Mouse (Mus musculus) E14TG2a.4 (cell line): ENCODE data around the gene Riox1.
A peak's percentile ranks its signal among the peaks of the same experiment; 100 is the strongest.

Experiments
- H3K27me3 ChIP-seq: 2 replicates; pipeline ENCODE4 v1.6.1; 2014; ENCODE audit warnings: low read length, control low read depth; ENCODE audit not compliant: insufficient read depth
- H3K36me3 ChIP-seq: 2 replicates; pipeline ENCODE4 v1.6.1; 2014; ENCODE audit warnings: low read length, control low read depth; ENCODE audit not compliant: insufficient read depth
- H3K4me1 ChIP-seq: replicated peaks from 2 replicates; pipeline ENCODE4 v1.6.1; 2014; ENCODE audit warnings: low read depth, low read length, control low read depth
- H3K4me3 ChIP-seq: replicated peaks from 2 replicates; pipeline ENCODE4 v1.5.1; 2014; ENCODE audit warnings: mild to moderate bottlenecking, low read length
- H3K9me3 ChIP-seq: 2 replicates; pipeline ENCODE4 v1.6.1; 2014; ENCODE audit warnings: low read length, control low read depth
- CTCF ChIP-seq: conservative IDR thresholded peaks from 2 replicates; pipeline ENCODE4 v1.5.1; 2014; ENCODE audit warnings: low read length
- NANOG ChIP-seq: IDR thresholded peaks from 2 replicates; pipeline ENCODE4 v1.6.1; 2014; ENCODE audit warnings: borderline replicate concordance, low read length, mixed read lengths
- POU5F1 ChIP-seq: IDR thresholded peaks from 2 replicates; pipeline ENCODE4 v1.6.1; 2014; ENCODE audit warnings: low read length, borderline replicate concordance

The Riox1 gene

DNA sequence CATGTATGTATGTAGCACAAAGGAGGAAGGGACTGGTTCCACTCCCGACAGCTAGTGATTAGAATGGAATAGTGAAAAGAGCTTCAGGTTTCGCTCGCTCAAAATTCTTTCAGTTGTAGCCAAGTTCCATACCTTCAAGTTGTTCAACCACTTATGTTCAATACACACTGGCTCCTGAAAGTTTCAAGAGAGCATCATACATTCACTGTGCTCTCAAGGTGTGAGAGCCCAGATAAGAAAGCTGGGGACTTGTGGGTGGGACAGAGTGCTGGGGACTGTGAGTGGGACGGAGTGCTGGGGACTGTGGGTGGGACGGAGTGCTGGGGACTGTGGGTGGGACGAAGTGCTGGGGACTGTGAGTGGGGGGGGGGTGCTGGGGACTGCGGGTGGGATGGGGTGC, 14.8 kb downstream of the Riox1 start:
- TF ChIP-seq POU5F1 (no peak), NANOG (no peak), CTCF (no peak)
- Histone ChIP-seq H3K9me3 (peaks cover 7% of the 10 kb centered on the region; the same call in 1 of the 2 replicates), H3K27me3 (0 out of 2 replicates have a peak, but pooled peaks cover 3% of the 10 kb centered on the region), H3K4me3 (no peak overlapping the region), H3K4me1 (peaks cover 5% of the 10 kb centered on the region; the same call in 1 of the 2 replicates), H3K36me3 (no peaks in the 10 kb centered on the region)

GRCm38 (mm10) chr12:83972117-83972516, 21.7 kb downstream of the Riox1 start:
- Histone ChIP-seq H3K4me3 (no peak overlapping the region), H3K27me3 (0 out of 2 replicates have a peak, but pooled peaks cover 7% of the 10 kb centered on the region), H3K4me1 (peaks cover 5% of the 10 kb centered on the region; the same call in 1 of the 2 replicates), H3K36me3 (no peaks in the 10 kb centered on the region), H3K9me3 (peaks cover 7% of the 10 kb centered on the region)
- TF ChIP-seq CTCF (peak; percentile 37), NANOG (no peak)

DNA sequence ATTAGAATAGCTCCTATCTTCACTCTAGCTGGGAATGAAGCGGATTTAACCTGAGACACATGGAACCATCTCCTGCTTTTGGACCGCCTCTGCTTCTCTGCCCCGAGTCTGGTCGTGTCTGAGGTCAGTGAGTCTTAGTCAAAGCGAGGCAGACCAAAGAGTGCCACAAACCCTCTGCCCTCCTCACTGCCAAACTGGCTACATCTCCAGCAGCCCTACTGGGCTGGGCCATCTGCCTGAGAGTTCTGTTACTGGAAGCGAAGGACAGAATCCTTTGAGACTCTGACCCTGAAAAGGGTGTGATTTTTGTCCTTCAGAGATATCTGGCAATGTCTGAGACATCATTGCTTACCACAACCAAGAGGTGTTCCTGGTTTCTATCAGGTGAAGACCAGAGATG, 28.5 kb downstream of the Riox1 start:
- TF ChIP-seq CTCF = no peak
- TF ChIP-seq POU5F1 = no peak
- no peak for TF ChIP-seq NANOG
- Histone ChIP-seq H3K27me3 (peaks cover 54% of the 10 kb centered on the region), H3K36me3 (no peaks in the 10 kb centered on the region), H3K4me3 (no peak overlapping the region), H3K4me1 (peaks cover 9% of the 10 kb centered on the region), H3K9me3 (peaks cover 16% of the 10 kb centered on the region)

DNA sequence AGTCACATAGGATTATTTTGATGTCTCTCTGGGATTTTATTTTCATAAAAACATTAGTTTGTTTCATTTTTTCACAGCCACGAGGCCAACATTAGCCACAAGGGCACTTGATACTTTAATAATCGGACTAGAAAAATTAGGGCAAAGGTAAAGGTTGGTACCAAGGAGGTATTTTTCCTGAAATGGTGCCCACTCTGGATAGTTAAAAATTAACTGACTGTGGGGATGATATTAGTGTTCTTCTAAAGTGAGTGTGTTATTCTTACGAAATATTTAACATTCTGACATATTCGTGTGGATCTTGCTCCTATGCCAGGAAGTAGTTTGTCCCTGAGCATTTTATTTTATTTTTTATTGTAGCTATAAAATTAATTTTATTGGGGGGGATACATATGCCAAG, 31.2 kb downstream of the Riox1 start:
- H3K4me3 ChIP-seq = no peak overlapping the region
- peaks cover 9% of the 10 kb centered on the region for H3K4me1 ChIP-seq
- H3K36me3 ChIP-seq = no peaks in the 10 kb centered on the region
- peaks cover 63% of the 10 kb centered on the region for H3K27me3 ChIP-seq
- 0 out of 2 replicates have a peak, but pooled peaks cover 9% of the 10 kb centered on the region for H3K9me3 ChIP-seq
- TF ChIP-seq NANOG (no peak), POU5F1 (no peak), CTCF (no peak)

DNA sequence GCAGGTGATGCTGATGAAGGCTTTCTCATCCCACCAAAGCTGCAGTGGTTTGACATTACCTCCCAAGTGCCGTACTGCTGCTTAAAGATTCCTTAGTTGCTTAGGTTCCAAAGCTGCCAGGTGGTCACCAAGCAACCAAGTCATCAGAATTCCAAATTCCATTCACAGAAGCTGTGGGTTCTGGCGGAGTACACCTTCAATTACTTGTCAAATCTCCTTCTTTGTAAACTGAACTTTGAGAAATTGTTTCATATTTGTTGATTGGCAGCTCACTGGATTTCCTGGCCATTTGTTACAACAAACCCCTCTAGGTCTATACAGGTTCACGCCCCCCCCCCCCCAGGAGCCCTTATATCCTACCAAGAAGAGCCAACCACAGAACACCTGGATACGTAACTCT, 34.3 kb downstream of the Riox1 start, which contains the start of gene Heatr4:
TSS of gene Heatr4 (minus strand) at position 101 of the 400 bp plus-strand sequence.
- Histone ChIP-seq H3K9me3 (peaks cover 3% of the 10 kb centered on the region; the same call in 1 of the 2 replicates), H3K27me3 (peaks cover 60% of the 10 kb centered on the region), H3K36me3 (no peaks in the 10 kb centered on the region), H3K4me3 (no peak within 1 kb of the TSS), H3K4me1 (peaks cover 20% of the 10 kb centered on the region)
- TF ChIP-seq POU5F1 (no peak), CTCF (no peak), NANOG (no peak)

DNA sequence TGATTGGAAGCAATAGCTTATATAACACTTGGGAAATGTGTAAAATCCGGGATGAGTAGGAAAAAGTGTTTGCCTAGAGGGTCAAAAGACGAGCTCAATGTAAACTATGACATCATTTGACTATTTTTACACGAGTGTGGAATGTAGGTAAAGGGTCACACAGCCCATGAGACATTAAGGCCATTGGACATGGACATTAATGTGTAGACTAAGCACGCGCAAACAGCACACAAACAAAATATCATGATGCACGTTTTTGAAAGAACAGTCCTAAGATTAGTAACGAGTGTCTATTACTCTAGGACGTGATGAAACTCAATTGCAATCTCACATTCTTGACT, 36.8 kb downstream of the Riox1 start:
- no peak for TF ChIP-seq POU5F1
- TF ChIP-seq NANOG = no peak
- no peak for TF ChIP-seq CTCF
- no peaks in the 10 kb centered on the region for H3K36me3 ChIP-seq
- H3K4me1 ChIP-seq = peaks cover 17% of the 10 kb centered on the region
- peaks cover 3% of the 10 kb centered on the region; the same call in 1 of the 2 replicates for H3K9me3 ChIP-seq
- peak overlapping the region; percentile 84 for H3K4me3 ChIP-seq
- peaks cover 43% of the 10 kb centered on the region for H3K27me3 ChIP-seq

GRCm38 (mm10) chr12:83987583-83988441, 37.4 kb downstream of the Riox1 start, which contains the start of gene Acot2:
TSS of gene Acot2 (plus strand) at chr12:83987861.
- Histone ChIP-seq H3K9me3 (peaks cover 4% of the 10 kb centered on the region; the same call in 1 of the 2 replicates), H3K4me1 (peaks cover 17% of the 10 kb centered on the region), H3K4me3 (peak within 1 kb of the TSS; percentile 84), H3K27me3 (peaks cover 39% of the 10 kb centered on the region), H3K36me3 (no peaks in the 10 kb centered on the region)
- TF ChIP-seq NANOG (no peak), CTCF (peak; percentile 28)

DNA sequence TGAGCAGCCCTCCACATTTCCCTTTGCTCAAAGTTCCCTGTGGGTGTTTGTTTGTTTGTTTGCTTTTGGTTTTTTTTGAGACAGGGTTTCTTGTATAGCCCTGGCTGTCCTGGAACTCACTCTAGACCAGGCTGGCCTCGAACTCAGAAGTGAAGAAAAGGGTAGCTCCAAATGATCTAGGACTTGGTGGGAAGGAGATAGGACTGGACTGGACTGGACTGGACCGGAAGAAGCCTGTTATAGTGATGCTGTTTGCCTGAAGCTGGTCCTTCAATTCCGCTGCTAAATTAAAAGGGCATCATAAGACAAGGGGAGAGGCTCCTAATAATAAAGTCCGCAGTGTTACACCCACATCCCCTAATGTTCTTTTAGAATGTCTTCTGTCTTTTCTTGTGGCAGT, 38.1 kb downstream of the Riox1 start:
- Histone ChIP-seq H3K36me3 (no peaks in the 10 kb centered on the region), H3K9me3 (peaks cover 6% of the 10 kb centered on the region; the same call in 1 of the 2 replicates), H3K27me3 (peaks cover 32% of the 10 kb centered on the region), H3K4me1 (peaks cover 17% of the 10 kb centered on the region), H3K4me3 (peak overlapping the region; percentile 84)
- TF ChIP-seq CTCF = no peak
- TF ChIP-seq POU5F1 = no peak
- no peak for TF ChIP-seq NANOG
